Mouse (Mus musculus) embryonic stem cell, embryonic (primary cell): ENCODE measurements at regions not wholly inside any gene's neighbourhood (a gene's known extent, or its start where the extent isn't known, plus 50 kb on each side); places are given as distances from the start of the nearest gene placed in this dataset.
"Not testable (repeated sequence)": the region's sequence is repeated elsewhere in the genome, so short reads cannot be mapped to it uniquely, and the experiment has no call there.

Experiments
- CTCF ChIA-PET, 4 experiments: fragments of 300-600 bp in 2 of 4; fragments of 350-600 bp in 2 of 4; sonication (Branson Sonifier 250); formaldehyde crosslinking; loops; one replicate each; lab custom pipeline; 2022; ENCODE audit warnings: inconsistent platforms in 2 of 4; lab: Charles Lee
- POLR2A ChIA-PET, 4 experiments: fragments of 300-600 bp in 2 of 4; fragments of 350-600 bp in 2 of 4; sonication (Branson Sonifier 250); formaldehyde crosslinking; loops; one replicate each; lab custom pipeline; 2022; ENCODE audit warnings: antibody characterized with exemption in 4 of 4, inconsistent platforms in 1 of 4; lab: Charles Lee

DNA sequence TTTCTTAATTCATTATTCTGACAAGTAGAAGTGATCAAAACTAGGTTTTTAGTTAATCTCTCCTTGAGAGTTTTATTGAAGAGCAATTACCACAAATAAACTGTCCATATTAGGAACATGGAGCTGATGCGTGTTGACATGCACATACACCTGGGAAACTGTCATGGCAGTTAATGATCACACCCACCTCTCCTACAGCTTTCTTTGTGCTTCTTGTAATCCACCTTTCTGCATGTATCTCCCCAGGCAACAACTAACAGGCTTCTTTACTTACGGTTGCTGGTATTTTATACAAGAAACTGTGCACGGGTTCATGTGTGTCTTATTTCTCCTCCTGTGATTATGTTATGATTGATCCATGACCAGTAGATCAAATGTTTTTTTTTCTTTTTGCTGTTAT is 296.0 kb upstream of the Nr5a2 start:
- ChIA-PET POLR2A (no interaction called here), CTCF (no interaction called here)

DNA sequence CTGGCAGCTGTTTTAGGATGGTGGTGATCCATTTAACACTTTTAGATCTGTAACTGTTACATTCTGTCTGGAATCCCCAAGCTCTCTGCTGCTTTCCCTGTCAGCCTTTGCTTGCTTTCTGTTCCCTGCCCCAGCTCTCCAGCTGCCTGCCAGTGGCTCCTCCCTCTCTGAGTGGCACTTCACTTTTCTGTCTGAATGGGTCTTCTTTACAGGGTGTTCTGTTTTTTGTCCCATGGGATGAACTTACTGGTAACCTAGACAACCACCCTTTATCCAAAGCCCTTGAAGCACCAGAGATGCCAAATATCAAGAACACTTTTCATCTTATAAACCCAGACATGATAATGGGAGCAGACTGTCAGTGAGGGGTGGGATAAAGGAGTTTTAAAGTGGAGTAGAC is 294.8 kb upstream of the Nr5a2 start:
- CTCF ChIA-PET: no interaction called here
- POLR2A ChIA-PET: no interaction called here

DNA sequence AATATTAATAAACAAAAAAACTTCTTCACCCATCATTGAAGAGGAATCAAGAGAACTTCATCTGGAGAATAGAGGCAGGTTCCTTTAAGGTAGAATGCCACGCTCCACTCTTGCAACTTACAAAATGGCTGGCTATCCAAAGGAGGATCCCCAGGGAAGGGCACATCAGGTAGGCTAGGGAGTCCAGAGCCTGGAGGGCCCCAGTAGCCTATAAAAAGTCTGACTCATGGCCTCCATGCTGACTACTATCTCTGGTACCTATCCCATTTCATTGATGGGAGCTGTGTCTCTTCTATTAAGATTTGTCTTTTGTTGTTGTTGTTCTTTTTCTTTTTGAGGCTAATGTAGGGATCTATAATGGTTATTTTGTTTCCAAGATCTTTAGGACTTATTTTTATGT is 294.4 kb upstream of the Nr5a2 start:
- CTCF ChIA-PET: no interaction called here
- POLR2A ChIA-PET: no interaction called here

DNA sequence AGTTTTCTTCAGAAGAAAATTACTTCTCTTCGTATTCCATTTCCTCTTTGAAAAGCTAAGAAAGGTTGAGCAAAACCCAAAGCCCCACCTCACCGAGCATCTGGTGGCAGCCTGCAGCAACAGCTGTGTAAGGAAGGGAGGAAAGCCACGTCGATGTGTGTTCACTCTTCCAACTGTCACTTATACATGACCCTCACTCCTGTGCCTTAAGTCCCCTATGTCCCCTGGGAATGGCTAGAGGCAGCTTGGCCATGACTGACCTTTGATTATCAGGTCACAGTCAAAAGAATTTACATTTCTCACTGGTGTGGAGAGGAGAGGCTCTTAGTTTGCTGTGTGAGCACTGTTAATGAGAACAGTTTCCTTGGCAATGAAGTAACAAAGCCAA is 266.8 kb upstream of the Nr5a2 start:
- CTCF ChIA-PET: interaction anchor here in 2 of 4 experiments (0.7 to 1.0 kb wide), 2 partner anchors 9 to 540 kb away, joined by 3 to 4 read pairs; no protein-coding TSS in a partner anchor

DNA sequence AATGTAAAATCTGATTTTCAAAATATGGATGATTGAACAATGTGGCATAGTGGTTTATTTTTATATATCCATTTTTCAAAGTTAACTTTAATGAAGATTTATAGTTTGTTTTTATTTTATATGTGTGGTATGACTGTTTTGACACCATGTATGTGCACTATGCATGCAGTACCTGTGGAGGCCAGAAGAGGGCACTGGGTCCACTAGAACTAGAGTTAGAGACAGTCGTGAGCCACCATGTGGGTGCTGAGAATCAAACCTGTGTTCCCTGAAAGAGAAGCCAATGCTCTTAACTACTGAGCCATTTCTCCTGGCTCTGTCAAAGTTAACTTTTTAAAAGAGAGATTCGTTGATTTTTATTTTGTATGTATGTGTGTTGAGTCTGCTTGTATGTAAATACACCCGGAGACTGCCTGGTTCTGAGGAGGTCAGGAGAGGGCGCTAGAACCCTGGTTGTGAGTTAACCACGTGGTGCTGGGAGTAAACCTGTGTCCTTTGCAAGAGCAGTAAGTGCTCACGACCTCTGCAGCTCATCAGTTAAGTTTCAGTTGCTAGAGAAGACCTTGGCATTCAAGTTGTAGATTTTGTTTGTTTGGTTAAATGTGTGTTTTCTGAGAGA is 266.3 kb upstream of the Nr5a2 start:
- ChIA-PET CTCF (interaction anchor here in 2 of 4 experiments (0.7 to 1.0 kb wide), 2 partner anchors 8 to 540 kb away, joined by 3 to 4 read pairs; no protein-coding TSS in a partner anchor), POLR2A (interaction anchor here in 1 of 4 experiments (1.1 to 1.6 kb wide), 2 partner anchors 13 to 23 kb away, joined by 3 to 4 read pairs; no protein-coding TSS in a partner anchor)

More for the DNA sequence above, 266.8 kb upstream of the Nr5a2 start:
- POLR2A ChIA-PET: interaction anchor here in 1 of 4 experiments (1.1 to 1.6 kb wide), 2 partner anchors 13 to 24 kb away, joined by 3 to 4 read pairs; no protein-coding TSS in a partner anchor

DNA sequence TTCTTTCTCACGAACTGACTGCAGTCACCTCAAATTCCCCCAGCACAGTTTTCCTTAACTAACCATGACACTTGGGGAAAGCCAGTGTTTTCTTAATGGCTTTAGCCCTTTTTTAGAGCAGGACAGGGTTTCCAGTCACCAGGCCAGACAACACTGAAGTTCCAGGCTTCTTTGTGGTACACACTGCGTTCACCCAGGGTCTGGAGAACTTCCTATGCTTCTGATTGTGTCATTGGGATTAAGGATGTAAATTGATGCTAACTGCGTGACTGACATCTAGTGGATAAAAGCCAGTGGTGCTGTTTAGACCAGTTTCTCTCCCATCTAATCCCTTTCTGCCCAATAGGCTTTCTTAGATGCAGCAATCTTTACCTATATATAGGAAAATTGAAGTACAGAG is 265.2 kb upstream of the Nr5a2 start:
- ChIA-PET CTCF (no interaction called here), POLR2A (no interaction called here)

DNA sequence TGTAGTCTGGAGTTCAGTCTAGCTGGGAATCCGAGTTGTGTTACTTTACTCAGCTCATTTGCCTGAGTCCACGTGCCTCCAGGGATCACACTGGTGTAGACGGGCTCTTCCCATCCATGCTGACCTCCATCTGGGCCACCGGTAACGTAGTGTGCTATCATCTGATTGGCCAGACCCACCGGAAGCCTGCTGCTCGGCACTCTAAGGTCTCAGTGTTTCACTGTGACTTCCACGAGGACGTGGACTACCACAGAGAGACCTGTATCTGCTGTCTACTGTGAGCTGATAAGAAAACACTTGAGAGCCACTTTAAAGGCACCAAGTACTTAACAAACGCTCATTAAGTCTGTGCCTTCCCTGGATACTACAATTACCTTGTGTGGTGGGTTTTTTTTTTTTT is 262.8 kb upstream of the Nr5a2 start:
- ChIA-PET POLR2A (interaction anchor here in 2 of 4 experiments (0.5 to 0.7 kb wide), 2 partner anchors 199 to 433 kb away, joined by 3 to 4 read pairs; no protein-coding TSS in a partner anchor), CTCF (interaction anchor here in 2 of 4 experiments (0.6 kb wide), 3 partner anchors 312 to 1372 kb away, joined by 3 to 4 read pairs (median 4); no protein-coding TSS in a partner anchor)

DNA sequence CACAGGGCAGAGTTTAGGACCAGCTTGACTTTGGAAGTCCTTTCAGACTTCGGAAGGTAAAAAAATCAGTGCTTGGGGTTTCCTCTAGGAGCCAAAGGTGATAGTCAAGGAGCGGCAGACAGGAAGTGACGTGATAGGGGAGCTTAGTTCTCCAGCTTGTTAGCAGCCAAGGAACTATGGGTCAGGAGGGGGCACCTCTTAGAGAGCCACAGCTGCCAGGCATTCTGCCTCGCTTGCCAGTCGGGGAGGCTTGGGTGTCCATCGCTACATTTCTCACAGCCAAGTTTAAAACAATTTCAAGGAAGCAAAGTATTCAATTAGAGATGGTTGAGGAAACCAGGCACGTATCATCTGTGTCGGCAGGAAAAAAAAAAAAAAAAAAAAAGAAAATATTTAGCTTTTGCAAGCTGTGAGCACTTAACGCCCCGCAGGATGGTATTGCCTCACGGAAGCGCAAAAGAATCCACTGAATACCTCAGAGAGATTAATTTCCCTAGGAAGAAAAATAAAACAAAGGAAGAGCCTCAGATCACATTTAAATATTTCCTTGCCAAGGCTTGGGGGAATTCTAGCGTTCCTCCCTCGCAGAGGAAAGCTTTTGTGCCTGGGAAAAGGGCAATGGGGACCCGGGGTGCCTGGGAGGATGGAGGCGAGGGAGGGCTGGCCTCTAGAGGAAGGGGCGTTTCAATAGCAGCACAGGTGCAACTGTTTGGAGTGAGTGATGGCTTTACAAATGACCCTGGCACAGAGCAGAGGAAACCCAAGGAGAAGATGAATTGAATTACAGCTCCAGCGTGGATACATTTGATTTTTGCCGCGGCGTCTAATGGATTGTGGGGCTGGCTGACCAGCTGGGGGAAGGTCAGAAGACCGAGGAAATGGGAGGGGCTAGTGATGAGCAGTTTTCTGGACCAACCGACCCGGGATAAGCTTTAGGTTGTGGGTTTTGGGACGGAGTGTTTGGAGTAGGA is 261.1 kb upstream of the Nr5a2 start:
- ChIA-PET CTCF (interaction anchor here in 2 of 4 experiments (0.7 to 1.2 kb wide), 2 partner anchors 431 to 463 kb away, joined by 3 to 10 read pairs; no protein-coding TSS in a partner anchor), POLR2A (interaction anchor here in 2 of 4 experiments (0.6 to 1.4 kb wide), 5 partner anchors 10 to 697 kb away, joined by 3 to 5 read pairs (median 3); no protein-coding TSS in a partner anchor)

DNA sequence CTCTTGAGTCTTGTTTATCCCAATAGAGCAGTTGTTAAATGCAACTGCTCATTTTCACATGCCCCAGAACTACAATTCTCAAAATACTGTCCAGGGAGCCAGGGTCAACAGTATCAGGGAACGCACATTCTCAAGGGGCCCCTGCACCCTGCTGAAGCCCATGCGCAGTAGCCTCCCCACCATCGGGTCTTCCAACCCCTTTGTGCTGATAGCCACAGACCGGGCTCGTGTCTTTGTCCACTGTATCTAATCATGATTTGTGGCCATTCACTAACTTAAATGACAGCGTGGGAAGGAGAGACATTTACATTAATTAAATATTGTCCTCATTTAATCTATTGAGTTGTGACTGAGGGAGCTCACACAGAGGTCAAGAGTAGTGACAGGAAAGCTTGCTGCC is 260.0 kb upstream of the Nr5a2 start:
- ChIA-PET POLR2A (interaction anchor here in 1 of 4 experiments (1.4 kb wide), 1 partner anchor 9 kb away, joined by 3 read pairs; no protein-coding TSS in a partner anchor), CTCF (interaction anchor here in 1 of 4 experiments (1.2 kb wide), 1 partner anchor 462 kb away, joined by 3 read pairs; no protein-coding TSS in a partner anchor)

DNA sequence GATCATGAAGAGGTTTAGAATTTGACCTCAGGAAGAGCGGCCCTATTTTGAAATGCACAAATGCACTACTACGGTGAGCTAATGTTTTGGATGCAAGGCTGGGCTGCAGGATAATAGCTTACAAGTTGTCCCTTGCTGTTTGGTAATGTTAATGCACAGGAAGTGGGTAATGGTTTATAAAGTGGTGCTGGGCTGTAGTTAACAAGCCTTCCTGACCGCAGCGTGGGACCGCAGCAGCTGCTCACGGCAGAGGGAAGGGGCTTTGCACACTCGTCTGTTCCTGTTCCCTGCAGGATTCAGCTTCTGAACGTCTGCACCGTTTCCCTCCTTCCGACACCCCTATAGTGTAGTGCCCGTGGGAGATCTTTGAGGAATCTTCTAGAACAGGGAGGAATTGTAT is 258.4 kb upstream of the Nr5a2 start:
- CTCF ChIA-PET: interaction anchor here (0.5 to 1.7 kb wide), 15 partner anchors 8 to 677 kb away, joined by 3 to 8 read pairs (median 4); no protein-coding TSS in a partner anchor
- POLR2A ChIA-PET: interaction anchor here in 2 of 4 experiments (0.6 to 1.2 kb wide), 4 partner anchors 12 to 656 kb away, joined by 3 to 4 read pairs (median 3); no protein-coding TSS in a partner anchor

DNA sequence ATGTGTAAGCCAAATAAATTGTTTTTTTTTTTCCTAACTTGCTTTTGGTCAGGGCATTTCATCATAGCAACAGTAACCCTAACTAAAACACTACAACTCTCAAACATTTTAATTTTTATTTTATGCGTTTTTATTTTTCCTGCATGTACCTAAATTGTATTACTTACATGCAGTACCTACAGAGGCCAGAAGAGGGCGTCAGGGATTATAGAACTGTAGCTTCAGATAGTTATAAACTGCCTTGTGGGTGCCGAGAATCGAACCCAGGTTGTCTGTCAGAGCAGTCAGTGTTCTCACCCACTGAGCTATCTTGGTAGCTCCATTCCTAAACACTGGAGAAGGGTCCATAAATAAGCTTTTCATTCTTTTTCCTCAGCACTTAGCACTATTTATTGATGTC is 257.8 kb upstream of the Nr5a2 start:
- ChIA-PET CTCF (interaction anchor here (0.6 to 1.7 kb wide), 15 partner anchors 9 to 677 kb away, joined by 3 to 8 read pairs (median 4); no protein-coding TSS in a partner anchor), POLR2A (interaction anchor here in 2 of 4 experiments (0.6 to 1.2 kb wide), 5 partner anchors 11 to 657 kb away, joined by 3 to 5 read pairs (median 3); no protein-coding TSS in a partner anchor)

DNA sequence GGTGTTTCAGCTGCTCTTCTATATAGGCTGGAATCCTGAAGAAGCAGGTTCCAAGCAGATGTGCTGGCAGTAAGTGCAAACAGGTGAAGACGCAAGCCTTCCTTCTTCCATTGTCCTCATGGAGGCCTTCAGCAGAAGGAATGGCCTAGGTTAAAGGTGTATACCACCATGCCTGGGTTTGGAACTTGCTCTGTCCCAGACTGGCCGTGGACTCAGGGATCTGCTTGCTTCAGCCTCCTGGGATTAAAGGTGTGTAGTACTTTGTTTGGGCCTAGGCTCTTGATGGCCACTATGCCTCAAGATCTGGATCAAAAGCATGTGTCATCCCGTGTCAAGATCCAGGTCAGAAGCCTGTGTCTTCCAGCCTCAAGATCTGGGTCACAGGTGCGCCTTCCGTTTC is 257.0 kb upstream of the Nr5a2 start:
- ChIA-PET CTCF (interaction anchor here in 1 of 4 experiments (1.7 kb wide), 1 partner anchor 459 kb away, joined by 4 read pairs; no protein-coding TSS in a partner anchor), POLR2A (no interaction called here)

DNA sequence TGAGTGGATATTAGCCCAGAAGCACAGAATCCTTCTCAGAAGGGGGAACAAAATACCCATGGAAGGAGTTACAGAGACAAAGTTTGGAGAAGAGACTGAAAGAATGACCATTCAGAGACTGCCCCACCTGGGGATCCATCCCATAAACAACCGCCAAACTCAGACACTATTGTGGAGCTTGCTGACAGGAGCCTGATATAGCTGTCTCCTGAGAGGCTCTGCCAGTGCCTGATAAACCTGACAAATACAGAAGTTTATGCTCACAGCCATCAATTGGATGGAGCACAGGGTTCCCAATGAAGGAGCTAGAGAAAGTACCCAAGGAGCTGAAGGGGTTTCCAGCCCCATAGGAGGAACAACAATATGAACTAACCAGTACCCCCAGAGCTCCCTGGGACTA is 254.1 kb upstream of the Nr5a2 start:
- CTCF ChIA-PET, POLR2A ChIA-PET: not testable (repeated sequence)

DNA sequence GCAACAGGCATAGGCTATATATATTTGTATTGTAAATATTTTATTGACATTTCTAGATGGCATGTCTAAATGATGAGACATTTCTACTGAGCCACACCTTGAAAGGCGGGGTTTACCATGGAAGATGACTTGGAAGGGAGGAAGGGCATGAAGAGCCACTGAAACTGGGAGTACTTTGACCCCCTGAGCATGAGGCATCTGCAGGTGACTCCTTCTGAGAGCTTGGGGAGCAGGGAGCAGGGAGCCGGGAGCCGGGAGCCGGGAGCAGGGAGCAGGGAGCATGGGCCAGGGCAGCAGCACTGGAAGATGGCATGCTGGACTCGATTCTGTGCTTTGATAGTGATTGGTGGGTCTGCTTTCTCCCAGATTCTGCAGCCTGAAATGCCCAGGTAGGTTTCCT is 253.5 kb upstream of the Nr5a2 start:
- POLR2A ChIA-PET: no interaction called here
- CTCF ChIA-PET: no interaction called here

DNA sequence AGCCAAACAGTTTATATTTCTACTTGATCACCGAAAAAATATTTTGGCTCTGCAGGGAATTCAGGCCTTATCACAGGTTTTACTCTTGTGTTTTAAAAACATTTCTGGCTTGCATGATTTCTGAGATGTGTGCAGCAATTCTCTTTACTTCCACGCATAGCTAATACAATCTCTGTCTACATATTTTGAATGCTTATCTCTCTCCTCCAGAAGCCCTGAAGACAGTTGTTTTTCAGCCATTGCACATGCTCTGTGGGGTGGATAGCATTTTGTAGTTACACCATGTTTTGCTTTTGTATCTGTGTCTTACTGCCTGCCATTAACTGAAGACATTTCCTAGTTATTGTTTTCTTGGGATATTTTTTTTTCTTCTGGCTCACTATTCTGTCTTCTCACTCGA is 252.6 kb upstream of the Nr5a2 start:
- POLR2A ChIA-PET: no interaction called here

DNA sequence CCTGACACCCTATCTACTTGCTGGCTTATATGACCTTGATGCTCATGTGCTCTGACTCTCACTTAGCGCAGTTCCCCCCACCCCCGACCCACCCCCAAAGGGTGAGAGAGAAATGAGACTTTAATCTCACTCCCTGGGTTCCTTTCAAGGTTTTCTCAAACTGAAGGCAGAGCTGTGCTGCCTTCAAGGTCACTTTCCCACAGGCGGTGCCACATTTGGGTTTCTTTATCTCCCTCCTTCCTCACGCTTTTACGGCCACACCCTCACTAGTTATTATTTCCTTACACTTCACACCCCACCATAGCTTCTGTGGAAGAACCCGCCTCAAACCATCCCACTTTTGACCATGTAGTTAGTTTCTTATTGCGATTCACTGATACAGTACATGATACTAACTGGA is 244.1 kb upstream of the Nr5a2 start:
- ChIA-PET POLR2A (interaction anchor here in 2 of 4 experiments (0.6 to 1.2 kb wide), 5 partner anchors 311 to 606 kb away, joined by 3 to 14 read pairs (median 4); no protein-coding TSS in a partner anchor), CTCF (no interaction called here)

More for the DNA sequence above, 252.6 kb upstream of the Nr5a2 start:
- CTCF ChIA-PET: no interaction called here

DNA sequence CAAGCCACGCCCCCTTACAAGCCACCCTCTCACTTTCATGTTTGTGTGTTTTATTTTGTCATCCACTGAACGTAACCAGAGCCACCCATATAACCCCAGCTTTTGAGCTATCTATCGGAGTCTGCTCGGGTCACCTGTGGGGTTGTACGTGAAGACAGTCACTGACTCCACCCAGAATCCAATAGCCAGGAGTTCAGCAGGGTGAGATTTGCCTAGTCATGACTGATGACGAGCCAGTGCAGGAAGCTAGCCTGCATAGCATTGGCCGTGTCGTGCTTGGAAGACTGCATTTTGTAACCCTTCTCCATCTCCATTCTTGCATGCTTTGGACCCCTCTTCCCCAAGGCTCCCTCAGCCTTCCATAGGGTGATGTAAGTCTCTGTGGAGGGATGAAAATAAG is 243.3 kb upstream of the Nr5a2 start:
- ChIA-PET POLR2A (interaction anchor here in 2 of 4 experiments (0.6 to 1.2 kb wide), 3 partner anchors 23 to 605 kb away, joined by 3 to 4 read pairs (median 3); no protein-coding TSS in a partner anchor), CTCF (no interaction called here)

DNA sequence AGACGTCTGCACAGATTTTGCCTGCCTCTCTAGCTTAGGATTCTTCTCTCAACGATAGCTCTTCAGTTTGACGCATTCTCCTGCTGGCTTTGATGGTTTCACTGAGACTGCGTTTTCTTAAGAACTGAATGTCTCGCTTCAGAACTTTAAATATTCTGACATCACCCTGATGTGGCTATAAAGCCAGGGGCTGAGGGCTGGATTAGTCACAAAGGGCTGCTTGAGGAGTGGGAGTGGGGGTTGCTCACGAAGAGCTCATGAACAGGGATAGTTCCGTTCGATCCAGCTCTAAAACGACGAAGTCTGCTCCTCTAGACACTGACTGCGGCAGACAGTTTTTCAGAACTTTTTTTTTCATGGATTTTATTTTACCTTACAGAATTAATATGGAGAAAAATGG is 240.7 kb upstream of the Nr5a2 start:
- CTCF ChIA-PET: interaction anchor here in 3 of 4 experiments (0.7 to 1.3 kb wide), 3 partner anchors 17 to 442 kb away, joined by 3 to 5 read pairs (median 5); no protein-coding TSS in a partner anchor
- POLR2A ChIA-PET: no interaction called here

DNA sequence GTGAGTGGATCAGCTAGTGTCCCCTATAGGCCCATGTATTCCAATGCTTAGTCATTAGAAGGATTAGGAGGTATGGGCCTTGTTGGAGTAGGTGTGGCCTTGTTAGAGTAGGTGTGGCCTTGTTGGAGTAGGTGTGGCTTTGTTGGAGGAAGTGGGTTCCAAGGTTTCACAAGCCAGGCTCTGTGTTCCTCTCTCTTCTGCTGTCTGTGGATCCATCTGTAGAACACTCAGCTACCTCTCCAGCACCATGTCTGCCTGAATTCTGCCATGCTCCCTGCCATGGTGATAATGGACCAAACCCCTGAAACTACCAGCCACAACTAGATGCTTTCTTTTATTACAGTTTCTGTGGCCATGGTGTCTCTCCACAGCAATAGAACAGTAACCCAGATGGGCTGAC is 235.7 kb upstream of the Nr5a2 start:
- POLR2A ChIA-PET: no interaction called here
- CTCF ChIA-PET: no interaction called here
